Mouse (Mus musculus): ENCODE measurements around the gene Rbl2. TPM values are rescaled to one million over a fixed set of nuclear protein-coding genes. Genes with fewer than 3 reads are reported as not detected.

Rbl2 gene
- polyA plus RNA-seq, 1 experiment from 2014 or later = 6.0 TPM

GRCm38 (mm10) chr8:91140828-91141227 lies 71.0 kb downstream of the Rbl2 start:
- H3K9me3 ChIP-seq (replicated peaks; ENCODE audit: control insufficient read depth, low read length) = no peaks in the 10 kb centered on the region
- ATAC-seq (ENCODE audit: low read depth) = no peak
- no peaks in the 10 kb centered on the region for H3K36me3 ChIP-seq (ENCODE audit: control insufficient read depth, insufficient read depth)
- H3K9ac ChIP-seq (ENCODE audit: low read depth, low read length) = no peak overlapping the region
- no peak overlapping the region for H3K27ac ChIP-seq (ENCODE audit: low read length)
- H3K4me3 ChIP-seq (ENCODE audit: low read depth, low read length) = no peak overlapping the region
- 60% methylated on average over 4 of the region's 4 CpGs for WGBS (ENCODE audit: insufficient replicate concordance)
- no peak overlapping the region for H3K4me2 ChIP-seq (ENCODE audit: low read depth, low read length)
- no peaks in the 10 kb centered on the region for H3K27me3 ChIP-seq (ENCODE audit: control insufficient read depth, insufficient read depth, low read depth, low read length)
- no peaks in the 10 kb centered on the region for H3K4me1 ChIP-seq (ENCODE audit: control insufficient read depth, low read depth, low read length)

- Histone ChIP-seq H3K4me1 (ENCODE audit: control insufficient read depth, low read depth, low read length) (no peaks in the 10 kb centered on the region), H3K4me2 (ENCODE audit: low read depth, low read length) (no peak overlapping the region), H3K9ac (ENCODE audit: low read depth, low read length) (no peak overlapping the region), H3K4me3 (ENCODE audit: low read depth, low read length) (no peak overlapping the region), H3K27ac (ENCODE audit: low read length) (no peak overlapping the region), H3K36me3 (ENCODE audit: control insufficient read depth, insufficient read depth) (no peaks in the 10 kb centered on the region), H3K27me3 (ENCODE audit: control insufficient read depth, insufficient read depth, low read depth, low read length) (no peaks in the 10 kb centered on the region), H3K9me3 (replicated peaks; ENCODE audit: control insufficient read depth, low read length) (no peaks in the 10 kb centered on the region)
- no peak for ATAC-seq (ENCODE audit: low read depth)
- 7% methylated on average over 6 of the region's 6 CpGs for WGBS (ENCODE audit: insufficient replicate concordance)
These were observed 77.9 kb downstream of the Rbl2 start for GRCm38 (mm10) chr8:91147715-91148114.

- no peak for ATAC-seq (ENCODE audit: low read depth)
- WGBS (ENCODE audit: insufficient replicate concordance) = 73% methylated on average over 15 of the region's 15 CpGs
- Histone ChIP-seq H3K9ac (ENCODE audit: low read depth, low read length) (no peak overlapping the region), H3K4me2 (ENCODE audit: low read depth, low read length) (no peak overlapping the region), H3K27ac (ENCODE audit: low read length) (no peak overlapping the region), H3K27me3 (ENCODE audit: control insufficient read depth, insufficient read depth, low read depth, low read length) (no peaks in the 10 kb centered on the region), H3K36me3 (ENCODE audit: control insufficient read depth, insufficient read depth) (no peaks in the 10 kb centered on the region), H3K4me3 (ENCODE audit: low read depth, low read length) (no peak overlapping the region), H3K4me1 (ENCODE audit: control insufficient read depth, low read depth, low read length) (no peaks in the 10 kb centered on the region), H3K9me3 (replicated peaks; ENCODE audit: control insufficient read depth, low read length) (no peaks in the 10 kb centered on the region)
These were observed 78.9 kb downstream of the Rbl2 start for GRCm38 (mm10) chr8:91148643-91149178.

GRCm38 (mm10) chr8:91149298-91149697 lies 79.4 kb downstream of the Rbl2 start:
- H3K27me3 ChIP-seq (ENCODE audit: control insufficient read depth, insufficient read depth, low read depth, low read length) = no peaks in the 10 kb centered on the region
- H3K4me2 ChIP-seq (ENCODE audit: low read depth, low read length) = no peak overlapping the region
- H3K9me3 ChIP-seq (replicated peaks; ENCODE audit: control insufficient read depth, low read length) = no peaks in the 10 kb centered on the region
- H3K4me3 ChIP-seq (ENCODE audit: low read depth, low read length) = no peak overlapping the region
- H3K9ac ChIP-seq (ENCODE audit: low read depth, low read length) = no peak overlapping the region
- 57% methylated on average over 3 of the region's 3 CpGs for WGBS (ENCODE audit: insufficient replicate concordance)
- H3K27ac ChIP-seq (ENCODE audit: low read length) = no peak overlapping the region
- no peak for ATAC-seq (ENCODE audit: low read depth)
- no peaks in the 10 kb centered on the region for H3K36me3 ChIP-seq (ENCODE audit: control insufficient read depth, insufficient read depth)
- no peaks in the 10 kb centered on the region for H3K4me1 ChIP-seq (ENCODE audit: control insufficient read depth, low read depth, low read length)

- Histone ChIP-seq H3K4me2 (ENCODE audit: low read depth, low read length) (no peak overlapping the region), H3K36me3 (ENCODE audit: control insufficient read depth, insufficient read depth) (no peaks in the 10 kb centered on the region), H3K9ac (ENCODE audit: low read depth, low read length) (no peak overlapping the region), H3K27me3 (ENCODE audit: control insufficient read depth, insufficient read depth, low read depth, low read length) (no peaks in the 10 kb centered on the region), H3K4me1 (ENCODE audit: control insufficient read depth, low read depth, low read length) (no peaks in the 10 kb centered on the region), H3K27ac (ENCODE audit: low read length) (no peak overlapping the region), H3K9me3 (replicated peaks; ENCODE audit: control insufficient read depth, low read length) (no peaks in the 10 kb centered on the region), H3K4me3 (ENCODE audit: low read depth, low read length) (no peak overlapping the region)
- ATAC-seq (ENCODE audit: low read depth) = no peak
- 69% methylated on average over 7 of the region's 7 CpGs for WGBS (ENCODE audit: insufficient replicate concordance)
These were observed 81.7 kb downstream of the Rbl2 start for GRCm38 (mm10) chr8:91151531-91151930.

- Histone ChIP-seq H3K9ac (ENCODE audit: low read depth, low read length) (no peak overlapping the region), H3K36me3 (ENCODE audit: control insufficient read depth, insufficient read depth) (no peaks in the 10 kb centered on the region), H3K9me3 (replicated peaks; ENCODE audit: control insufficient read depth, low read length) (no peaks in the 10 kb centered on the region), H3K4me3 (ENCODE audit: low read depth, low read length) (no peak overlapping the region), H3K4me1 (ENCODE audit: control insufficient read depth, low read depth, low read length) (no peaks in the 10 kb centered on the region), H3K27ac (ENCODE audit: low read length) (no peak overlapping the region), H3K4me2 (ENCODE audit: low read depth, low read length) (no peak overlapping the region), H3K27me3 (ENCODE audit: control insufficient read depth, insufficient read depth, low read depth, low read length) (no peaks in the 10 kb centered on the region)
- no peak for ATAC-seq (ENCODE audit: low read depth)
- 61% methylated on average over 3 of the region's 3 CpGs for WGBS (ENCODE audit: insufficient replicate concordance)
These were observed 84.0 kb downstream of the Rbl2 start for GRCm38 (mm10) chr8:91153831-91154230.

- Histone ChIP-seq H3K4me3 (ENCODE audit: low read depth, low read length) (no peak overlapping the region), H3K27ac (ENCODE audit: low read length) (no peak overlapping the region), H3K27me3 (ENCODE audit: control insufficient read depth, insufficient read depth, low read depth, low read length) (no peaks in the 10 kb centered on the region), H3K36me3 (ENCODE audit: control insufficient read depth, insufficient read depth) (no peaks in the 10 kb centered on the region), H3K4me2 (ENCODE audit: low read depth, low read length) (no peak overlapping the region), H3K9me3 (replicated peaks; ENCODE audit: control insufficient read depth, low read length) (no peaks in the 10 kb centered on the region), H3K4me1 (ENCODE audit: control insufficient read depth, low read depth, low read length) (no peaks in the 10 kb centered on the region), H3K9ac (ENCODE audit: low read depth, low read length) (no peak overlapping the region)
- no peak for ATAC-seq (ENCODE audit: low read depth)
- 37% methylated on average over 6 of the region's 6 CpGs for WGBS (ENCODE audit: insufficient replicate concordance)
These were observed 84.7 kb downstream of the Rbl2 start for GRCm38 (mm10) chr8:91154564-91154963.

- Histone ChIP-seq H3K9me3 (replicated peaks; ENCODE audit: control insufficient read depth, low read length) (no peaks in the 10 kb centered on the region), H3K4me2 (ENCODE audit: low read depth, low read length) (no peak overlapping the region), H3K9ac (ENCODE audit: low read depth, low read length) (no peak overlapping the region), H3K27ac (ENCODE audit: low read length) (no peak overlapping the region), H3K36me3 (ENCODE audit: control insufficient read depth, insufficient read depth) (no peaks in the 10 kb centered on the region), H3K4me1 (ENCODE audit: control insufficient read depth, low read depth, low read length) (no peaks in the 10 kb centered on the region; the same call in 1 of the 2 replicates), H3K27me3 (ENCODE audit: control insufficient read depth, insufficient read depth, low read depth, low read length) (no peaks in the 10 kb centered on the region), H3K4me3 (ENCODE audit: low read depth, low read length) (no peak overlapping the region)
- 59% methylated on average over 10 of the region's 10 CpGs for WGBS (ENCODE audit: insufficient replicate concordance)
- no peak for ATAC-seq (ENCODE audit: low read depth)
These were observed 88.8 kb downstream of the Rbl2 start for GRCm38 (mm10) chr8:91158617-91159016.

- no peak for ATAC-seq (ENCODE audit: low read depth)
- Histone ChIP-seq H3K9ac (ENCODE audit: low read depth, low read length) (no peak overlapping the region), H3K27ac (ENCODE audit: low read length) (no peak overlapping the region), H3K4me2 (ENCODE audit: low read depth, low read length) (no peak overlapping the region), H3K4me1 (ENCODE audit: control insufficient read depth, low read depth, low read length) (no peaks in the 10 kb centered on the region; the same call in 1 of the 2 replicates), H3K27me3 (ENCODE audit: control insufficient read depth, insufficient read depth, low read depth, low read length) (no peaks in the 10 kb centered on the region), H3K9me3 (replicated peaks; ENCODE audit: control insufficient read depth, low read length) (no peaks in the 10 kb centered on the region), H3K36me3 (ENCODE audit: control insufficient read depth, insufficient read depth) (no peaks in the 10 kb centered on the region), H3K4me3 (ENCODE audit: low read depth, low read length) (no peak overlapping the region)
- WGBS (ENCODE audit: insufficient replicate concordance) = 37% methylated on average over 15 of the region's 15 CpGs
These were observed 90.3 kb downstream of the Rbl2 start for GRCm38 (mm10) chr8:91159959-91160800.

Measured in liver, embryonic 16.5 days (tissue).